Mouse (Mus musculus) gastrocnemius, postnatal 4 days (tissue): ENCODE measurements around the gene Fthl17f. TPM values are rescaled to one million over a fixed set of nuclear protein-coding genes. Genes with fewer than 3 reads are reported as not detected.
A peak's percentile ranks its signal among the peaks of the same experiment; 100 is the strongest.
"Not testable (repeated sequence)": the region's sequence is repeated elsewhere in the genome, so short reads cannot be mapped to it uniquely, and the experiment has no call there.

Experiments used
- DNase-seq, 2 experiments: peaks; one replicate each; pipeline ENCODE4 v3.0.0; 2021 to 2022; ENCODE audit warnings: low spot score in 2 of 2, mixed read lengths in 2 of 2
- long read RNA-seq, 2 experiments: library from polyadenylated mRNA; stranded (forward); transcript quantifications; one replicate each; pipeline ENCODE4 v2.0.0; 2021
- total RNA-seq, 2 experiments: library from RNA; stranded (reverse); gene quantifications; 2 replicates each; pipeline ENCODE4 v1.2.3; 2021

Fthl17f gene
- not detected for total RNA-seq
- long read RNA-seq, experiment 1, result 0 reads
- long read RNA-seq, experiment 2, result 0 reads

DNA sequence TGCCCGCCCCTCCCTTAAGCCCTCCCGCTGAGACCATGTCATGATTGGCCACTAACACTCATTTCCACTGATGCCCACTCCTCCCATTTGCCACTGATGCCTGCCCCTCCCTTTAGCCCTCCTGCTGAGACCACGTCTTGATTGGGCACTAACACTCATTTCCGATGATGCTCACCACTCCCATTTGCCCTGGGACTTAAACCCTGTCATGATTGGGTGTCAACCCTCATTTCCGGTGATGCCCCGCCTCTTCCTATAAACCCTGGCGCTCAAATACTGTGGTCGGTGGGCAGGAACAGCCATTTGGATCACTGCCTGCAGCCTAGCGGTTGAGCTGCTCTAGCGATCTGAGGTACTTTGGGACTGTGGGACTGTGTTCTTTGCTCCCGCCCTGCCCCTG, at the start of gene Fthl17f:
Fthl17f (plus strand) TSS at position 301 of the 400 bp plus-strand sequence.
- not testable (repeated sequence) for DNase-seq

DNA sequence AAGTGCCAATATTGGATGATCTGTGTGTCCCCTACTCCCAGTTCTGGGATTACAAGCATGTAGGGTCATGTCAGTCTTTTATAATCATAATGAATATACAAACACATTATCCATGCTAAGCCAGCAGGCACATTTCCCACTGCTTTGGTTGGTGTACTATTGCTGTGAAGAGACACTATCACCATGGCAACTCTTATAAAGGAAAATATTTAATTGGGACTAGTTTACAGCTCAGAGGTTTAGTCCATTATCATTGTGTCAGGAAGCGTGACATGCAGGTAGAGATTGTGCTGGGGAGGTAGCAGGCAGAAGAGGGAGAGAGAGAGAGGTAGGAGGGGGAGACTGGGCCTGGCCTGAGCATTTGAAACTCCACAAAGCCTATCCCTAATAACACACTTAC, 46.7 kb upstream of the Fthl17f start:
- no peak for DNase-seq

DNA sequence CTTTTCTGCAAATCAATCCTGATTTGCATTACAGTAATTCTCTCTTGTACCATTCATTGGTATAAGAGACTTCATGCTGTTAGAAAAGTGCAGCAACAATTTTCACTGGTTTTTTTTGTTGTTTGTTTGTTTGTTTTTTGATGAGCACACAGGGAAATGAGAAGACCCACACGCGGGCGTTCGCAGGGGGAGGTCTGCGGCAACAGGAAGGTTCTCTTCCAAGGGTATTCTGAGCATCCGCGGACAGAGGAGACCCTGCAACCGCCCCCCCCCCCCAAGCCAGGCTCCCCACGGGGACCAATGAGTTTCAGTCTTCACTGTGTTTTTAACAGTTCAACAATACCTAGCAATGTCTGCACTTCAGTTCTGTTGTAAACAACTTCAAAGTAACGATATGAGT, 43.3 kb upstream of the Fthl17f start:
- no peak for DNase-seq

DNA sequence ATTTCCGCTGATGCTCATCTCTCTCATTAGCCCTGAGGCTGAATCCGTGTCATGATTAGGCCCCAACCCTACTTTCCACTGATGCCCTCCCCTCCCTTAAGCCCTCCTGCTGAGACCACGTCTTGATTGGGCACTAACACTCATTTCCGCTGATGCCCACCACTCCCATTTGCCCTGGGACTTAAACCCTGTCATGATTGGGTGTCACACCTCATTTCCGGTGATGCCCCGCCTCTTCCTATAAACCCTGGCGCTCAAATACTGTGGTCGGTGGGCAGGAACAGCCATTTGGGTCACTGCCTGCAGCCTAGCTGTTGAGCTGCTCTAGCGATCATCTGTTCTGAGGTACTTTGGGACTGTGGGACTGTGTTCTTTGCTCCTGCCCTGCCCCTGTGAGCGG, 29.6 kb upstream of the Fthl17f start, which contains the start of gene Fthl17e:
Fthl17e (plus strand) TSS at position 301 of the 400 bp plus-strand sequence.
- not testable (repeated sequence) for DNase-seq

DNA sequence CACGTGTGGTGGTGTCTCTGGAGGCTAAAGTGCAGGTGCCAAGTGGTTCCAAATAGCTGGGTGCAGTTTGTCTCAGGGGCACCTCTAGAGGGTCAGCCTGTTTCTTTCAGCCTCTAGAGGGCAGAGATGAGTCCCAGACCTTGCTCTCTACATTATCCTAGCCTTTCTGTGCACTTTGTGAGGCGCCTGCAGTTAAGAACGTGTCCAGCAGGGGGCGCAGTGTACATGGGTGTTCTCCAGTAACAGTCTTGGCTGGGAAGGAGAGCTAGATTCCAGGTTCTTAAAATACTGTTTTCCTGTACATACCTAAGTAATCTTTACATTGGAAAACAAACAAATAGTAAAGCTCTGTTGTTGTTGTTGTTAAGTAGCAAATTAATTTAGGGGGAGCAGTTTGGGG, 21.2 kb upstream of the Fthl17f start:
- not testable (repeated sequence) for DNase-seq

DNA sequence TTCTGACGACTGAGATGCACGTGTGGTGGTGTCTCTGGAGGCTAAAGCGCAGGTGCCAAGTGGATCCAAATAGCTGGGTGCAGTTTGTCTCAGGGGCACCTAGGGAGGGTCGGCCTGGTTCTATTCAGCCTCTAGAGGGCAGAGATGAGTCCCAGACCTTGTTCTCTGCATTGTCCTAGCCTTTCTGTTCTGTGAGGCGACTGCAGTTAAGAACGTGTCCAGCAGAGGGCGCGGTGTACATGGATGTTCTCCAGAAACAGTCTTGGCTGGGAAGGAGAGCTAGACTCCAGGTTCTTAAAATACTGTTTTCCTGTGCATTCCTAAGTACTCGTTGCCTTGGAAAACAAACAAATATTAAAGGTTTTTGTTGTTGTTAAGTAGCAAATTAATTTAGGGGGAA, 1.9 kb upstream of the Fthl17f start:
- peak; percentile 14 to 49 for DNase-seq

DNA sequence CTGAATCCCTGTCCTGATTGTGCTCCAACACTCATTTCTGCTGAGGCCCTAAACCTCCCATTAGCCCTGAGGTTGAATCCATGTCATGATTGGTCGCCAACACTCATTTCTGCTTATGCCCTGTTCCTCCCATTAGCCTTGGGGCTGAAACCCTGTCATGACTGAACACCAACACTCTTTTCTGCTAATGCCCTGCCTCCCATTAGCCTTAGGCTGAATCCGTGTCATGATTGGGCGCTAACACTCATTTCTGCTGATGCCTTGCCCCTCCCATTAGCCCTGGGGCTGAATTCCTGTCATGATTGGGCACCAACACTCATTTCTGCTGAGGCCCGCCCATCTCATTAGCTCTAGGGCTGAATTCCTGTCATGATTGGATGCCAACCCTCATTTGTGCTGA, 714 bp upstream of the Fthl17f start:
- DNase-seq, result no peak

DNA sequence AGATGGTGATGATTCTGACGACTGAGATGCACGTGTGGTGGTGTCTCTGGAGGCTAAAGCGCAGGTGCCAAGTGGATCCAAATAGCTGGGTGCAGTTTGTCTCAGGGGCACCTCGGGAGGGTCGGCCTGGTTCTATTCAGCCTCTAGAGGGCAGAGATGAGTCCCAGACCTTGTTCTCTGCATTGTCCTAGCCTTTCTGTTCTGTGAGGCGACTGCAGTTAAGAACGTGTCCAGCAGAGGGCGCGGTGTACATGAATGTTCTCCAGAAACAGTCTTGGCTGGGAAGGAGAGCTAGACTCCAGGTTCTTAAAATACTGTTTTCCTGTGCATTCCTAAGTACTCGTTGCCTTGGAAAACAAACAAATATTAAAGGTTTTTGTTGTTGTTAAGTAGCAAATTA, 14.9 kb downstream of the Fthl17f start:
- DNase-seq, result peak in 1 of 2 experiments; percentile 32

DNA sequence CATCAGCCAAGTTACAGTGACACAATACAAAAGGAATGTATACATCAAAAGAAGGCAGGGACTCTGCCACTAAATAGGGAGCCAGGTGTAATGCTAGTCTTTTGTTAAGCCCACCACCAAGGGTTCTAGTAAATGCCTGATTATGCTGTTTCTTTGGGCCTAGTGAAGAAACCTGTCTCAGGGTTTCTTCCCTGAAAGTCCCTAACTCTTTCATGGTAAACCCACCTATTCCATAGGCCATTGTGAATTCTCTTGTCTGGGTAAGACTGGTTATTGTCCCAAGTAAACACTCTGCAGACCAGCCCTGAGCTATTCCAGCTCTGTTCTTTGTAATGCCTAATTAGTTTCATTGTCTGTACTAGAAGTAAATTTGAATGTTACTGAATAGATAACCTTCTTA, 32.3 kb downstream of the Fthl17f start:
- DNase-seq, result not testable (repeated sequence)

DNA sequence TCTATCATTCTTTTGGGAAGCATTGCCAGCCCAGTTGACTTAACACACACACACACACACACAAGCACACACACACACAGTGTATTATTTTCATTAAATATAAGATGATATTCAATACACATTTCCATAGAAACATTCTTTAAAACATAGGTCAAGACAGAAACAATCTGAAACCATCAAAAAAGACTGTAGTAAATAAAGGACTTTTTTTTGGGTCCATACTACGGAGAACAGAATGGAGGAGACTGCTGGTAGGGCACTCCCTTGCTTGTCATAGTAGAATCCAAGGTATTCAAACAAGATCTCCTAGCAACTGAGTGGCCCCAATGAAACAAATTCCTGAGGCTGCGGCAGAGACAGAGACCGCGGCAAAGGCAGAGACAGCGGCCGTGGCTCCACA, 41.4 kb downstream of the Fthl17f start, which contains the start of gene 4930402K13Rik:
4930402K13Rik (plus strand) TSS at position 301 of the 400 bp plus-strand sequence.
- no peak for DNase-seq

DNA sequence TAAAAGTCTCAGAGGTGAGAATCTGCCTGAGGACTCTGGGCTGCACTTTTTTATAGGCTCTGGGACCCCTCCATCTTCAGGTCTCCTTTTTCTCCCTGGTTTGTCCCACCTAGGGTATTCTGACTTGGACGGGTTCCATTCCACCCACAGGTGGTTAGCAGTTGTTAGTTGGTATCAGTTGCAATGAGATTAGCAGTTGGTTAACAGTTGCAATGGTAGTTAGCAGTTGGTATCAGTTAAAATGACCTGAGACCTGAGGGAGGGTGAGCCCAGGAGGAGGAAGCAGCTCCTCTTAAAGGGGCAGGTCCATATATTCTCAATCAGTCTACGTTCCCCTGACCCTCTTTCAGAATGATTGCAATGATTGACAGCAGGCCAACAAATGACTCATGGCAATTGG, 47.6 kb downstream of the Fthl17f start:
- no peak for DNase-seq

Other genes with a start within 250 kb of the Fthl17f start
- gene Gm6592, start 219.0 kb upstream of the Fthl17f start, total RNA-seq, result not detected
- not detected for gene Gm5751, start 188.8 kb upstream of the Fthl17f start, total RNA-seq
- gene B630019K06Rik, start 170.6 kb upstream of the Fthl17f start, total RNA-seq, result 1 to 10 TPM; 3.0 to 3.1 TPM
- gene Fthl17b, start 100.0 kb upstream of the Fthl17f start, total RNA-seq, result not detected
- gene Fthl17c, start 86.5 kb upstream of the Fthl17f start, total RNA-seq, result not detected
- not detected for gene Fthl17d, start 76.3 kb upstream of the Fthl17f start, total RNA-seq
- gene Fthl17e, start 29.5 kb upstream of the Fthl17f start, total RNA-seq, result not detected
- gene 4930402K13Rik, start 41.5 kb downstream of the Fthl17f start, total RNA-seq, result not detected
- gene Lancl3, start 136.9 kb downstream of the Fthl17f start, total RNA-seq, result under 1 TPM; 0.34 to 0.60 TPM
- not detected for gene Gm14862, start 193.9 kb downstream of the Fthl17f start, total RNA-seq
- gene Xk, start 209.7 kb downstream of the Fthl17f start, total RNA-seq, result 1 to 10 TPM; 4.5 TPM
- not detected for gene H2al1m, start 220.7 kb downstream of the Fthl17f start, total RNA-seq